Mouse (Mus musculus): ENCODE measurements at regions not wholly inside any gene's neighbourhood (a gene's known extent, or its start where the extent isn't known, plus 50 kb on each side); places are given as distances from the start of the nearest gene placed in this dataset.
"Not testable (repeated sequence)": the region's sequence is repeated elsewhere in the genome, so short reads cannot be mapped to it uniquely, and the experiment has no call there.

DNA sequence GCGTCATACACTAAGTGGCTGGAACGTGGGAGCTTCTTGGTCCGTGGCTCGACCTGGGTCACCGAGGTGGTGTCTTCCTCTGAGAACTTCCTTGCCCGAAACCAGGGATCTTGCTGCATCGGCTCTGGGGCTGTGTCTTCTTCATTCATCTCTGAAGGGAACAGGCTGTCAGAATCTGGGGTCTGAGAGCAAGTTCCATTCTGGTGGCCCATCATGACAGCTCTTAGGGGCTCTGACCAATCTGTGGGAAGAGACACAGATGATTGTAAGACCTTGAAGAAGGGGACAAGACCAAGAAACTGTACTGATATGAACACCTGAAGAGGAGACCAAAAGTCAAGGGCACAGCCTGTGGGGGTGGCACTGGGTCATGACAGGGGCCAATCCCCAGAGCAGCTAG is 177.5 kb downstream of the Plxna1 start:
- not testable (repeated sequence) for TF ChIP-seq CTCF (IDR thresholded peaks at IDR 0.05); POLR2A (IDR thresholded peaks at IDR 0.05; ENCODE audit: insufficient read depth, low read depth, low read length)
